Mouse (Mus musculus) spleen, postnatal 10 days (tissue): ENCODE results near the gene Adamtsl3.

Experiments
- DNase-seq, 2 experiments: peaks; one replicate each; pipeline ENCODE4 v3.0.0; 2021 to 2022; ENCODE audit warnings: low spot score in 2 of 2

The Adamtsl3 gene

GRCm38 (mm10) chr7:82422561-82422960 is 87.1 kb downstream of the Adamtsl3 start:
- no peak for DNase-seq

GRCm38 (mm10) chr7:82423602-82424001 is 88.1 kb downstream of the Adamtsl3 start:
- DNase-seq: no peak

DNA sequence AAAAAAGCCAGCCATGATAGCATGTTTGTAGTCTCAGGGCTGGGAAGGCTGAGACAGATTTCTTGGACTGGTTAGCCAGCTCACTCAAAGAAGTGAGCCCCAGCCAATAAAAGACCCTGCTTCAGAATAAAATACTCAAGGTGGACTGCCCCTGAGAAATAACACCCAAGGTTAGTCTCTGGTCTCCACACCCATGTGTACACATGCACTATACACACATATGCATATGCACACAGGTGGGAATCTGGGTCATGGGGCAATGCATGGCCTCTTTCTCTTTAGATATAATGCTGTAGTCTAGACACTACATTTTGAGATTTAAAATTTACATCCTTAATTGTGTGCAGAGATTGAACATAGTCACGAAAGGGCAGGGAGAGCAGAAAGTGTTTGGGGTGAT is 88.8 kb downstream of the Adamtsl3 start:
- no peak for DNase-seq

- no peak for DNase-seq
Measured at GRCm38 (mm10) chr7:82425374-82425773, 89.9 kb downstream of the Adamtsl3 start.

DNA sequence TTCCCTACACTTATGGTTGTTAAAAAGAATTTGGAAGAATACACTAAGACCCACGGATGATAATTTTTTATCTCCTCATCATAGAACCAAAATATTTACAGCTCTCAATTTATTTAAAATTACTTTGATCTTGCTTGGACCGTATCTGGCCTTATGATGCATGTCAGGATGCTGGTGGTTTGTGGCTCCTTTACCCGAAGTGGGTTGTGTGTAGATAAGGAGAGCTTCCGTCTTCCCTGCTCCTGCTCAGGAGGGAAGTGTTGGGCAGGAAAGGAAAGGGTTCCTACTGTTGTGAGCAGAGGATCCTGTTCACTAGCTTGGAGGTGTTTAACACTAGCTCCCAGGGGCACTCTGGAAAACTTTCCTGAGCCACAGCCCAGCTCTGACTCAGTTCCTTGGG is 94.0 kb downstream of the Adamtsl3 start:
- no peak for DNase-seq

- DNase-seq: no peak
Measured at GRCm38 (mm10) chr7:82431572-82431971, 96.1 kb downstream of the Adamtsl3 start.

DNA sequence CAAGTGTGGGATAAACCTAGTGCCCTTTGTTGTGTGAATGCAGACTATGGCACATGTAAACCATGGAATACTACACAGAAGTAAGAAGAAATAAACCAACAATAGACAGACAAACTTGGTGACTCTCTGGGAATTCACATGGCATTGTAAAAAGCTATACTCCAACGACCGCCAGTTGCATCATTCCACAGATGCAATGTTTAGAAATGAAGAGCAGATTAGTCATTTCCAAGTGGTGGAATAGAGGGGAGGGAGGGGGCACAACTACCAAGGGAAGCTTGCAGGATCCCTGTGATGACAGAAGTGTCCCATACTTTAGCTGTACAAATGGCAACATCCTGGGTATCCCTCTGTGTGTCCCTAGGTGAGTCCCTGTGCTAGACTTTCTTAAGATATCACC is 97.7 kb downstream of the Adamtsl3 start:
- DNase-seq: no peak

- no peak for DNase-seq
Measured at GRCm38 (mm10) chr7:82458376-82458775, 122.9 kb downstream of the Adamtsl3 start.

GRCm38 (mm10) chr7:82462921-82463523 is 127.5 kb downstream of the Adamtsl3 start:
- DNase-seq: no peak

- no peak for DNase-seq
Measured at GRCm38 (mm10) chr7:82464364-82464763, 128.9 kb downstream of the Adamtsl3 start.

DNA sequence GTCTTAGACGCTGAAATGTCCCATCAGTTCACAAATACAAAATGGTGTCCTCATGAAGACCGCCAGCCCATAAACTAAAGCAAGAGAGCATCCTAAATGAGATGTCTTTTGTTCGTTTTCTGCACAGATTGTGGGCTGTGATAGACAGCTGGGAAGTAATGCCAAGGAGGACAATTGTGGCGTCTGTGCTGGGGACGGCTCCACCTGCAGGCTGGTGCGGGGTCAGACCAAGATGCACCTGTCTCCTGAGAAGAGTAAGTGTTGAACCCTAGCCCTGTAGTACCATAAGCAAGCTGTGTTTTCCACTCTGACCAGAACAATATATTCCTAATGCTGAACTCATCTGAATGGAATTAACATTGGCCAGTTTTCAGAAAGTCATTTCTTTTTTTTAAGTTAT is 129.9 kb downstream of the Adamtsl3 start:
- DNase-seq: no peak

DNA sequence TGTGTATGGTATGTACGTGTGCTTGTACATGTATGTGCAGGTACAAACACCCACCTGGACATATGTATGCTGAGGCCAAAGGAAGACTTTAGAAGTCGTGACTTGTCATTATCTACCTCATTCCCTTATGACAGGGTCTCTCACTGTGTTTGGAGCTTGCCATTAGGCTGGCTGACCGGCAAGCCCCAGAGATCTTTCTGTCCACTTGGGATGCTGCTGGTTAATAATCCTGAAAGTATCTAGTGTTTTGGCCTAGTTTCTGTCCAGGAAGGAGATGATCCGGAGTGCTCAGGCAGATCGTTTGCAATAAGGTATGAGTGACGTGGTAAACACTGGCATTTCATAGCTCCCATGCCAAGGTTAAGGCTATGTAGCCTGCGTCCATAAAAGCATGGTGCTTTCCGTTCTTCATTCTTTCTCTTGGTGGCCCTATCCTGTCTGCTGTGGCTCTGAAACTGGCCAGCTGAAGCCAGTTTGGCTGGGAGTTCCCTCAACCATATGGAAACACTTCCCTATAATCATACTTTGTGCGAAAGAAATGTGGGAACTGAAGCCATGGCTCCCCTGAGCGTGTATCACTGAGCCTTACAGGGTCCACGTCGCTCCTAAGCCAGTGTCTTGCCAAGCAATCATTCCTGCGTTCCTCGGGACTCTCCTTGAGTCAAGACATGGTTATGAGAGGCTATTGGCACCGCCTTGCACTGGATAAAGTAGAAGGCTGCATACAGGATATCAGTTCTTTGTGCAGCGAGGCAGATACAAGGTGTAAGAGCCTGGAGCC is 141.1 kb downstream of the Adamtsl3 start:
- no peak for DNase-seq

- DNase-seq: no peak
Measured at GRCm38 (mm10) chr7:82478461-82478860, 143.0 kb downstream of the Adamtsl3 start.

DNA sequence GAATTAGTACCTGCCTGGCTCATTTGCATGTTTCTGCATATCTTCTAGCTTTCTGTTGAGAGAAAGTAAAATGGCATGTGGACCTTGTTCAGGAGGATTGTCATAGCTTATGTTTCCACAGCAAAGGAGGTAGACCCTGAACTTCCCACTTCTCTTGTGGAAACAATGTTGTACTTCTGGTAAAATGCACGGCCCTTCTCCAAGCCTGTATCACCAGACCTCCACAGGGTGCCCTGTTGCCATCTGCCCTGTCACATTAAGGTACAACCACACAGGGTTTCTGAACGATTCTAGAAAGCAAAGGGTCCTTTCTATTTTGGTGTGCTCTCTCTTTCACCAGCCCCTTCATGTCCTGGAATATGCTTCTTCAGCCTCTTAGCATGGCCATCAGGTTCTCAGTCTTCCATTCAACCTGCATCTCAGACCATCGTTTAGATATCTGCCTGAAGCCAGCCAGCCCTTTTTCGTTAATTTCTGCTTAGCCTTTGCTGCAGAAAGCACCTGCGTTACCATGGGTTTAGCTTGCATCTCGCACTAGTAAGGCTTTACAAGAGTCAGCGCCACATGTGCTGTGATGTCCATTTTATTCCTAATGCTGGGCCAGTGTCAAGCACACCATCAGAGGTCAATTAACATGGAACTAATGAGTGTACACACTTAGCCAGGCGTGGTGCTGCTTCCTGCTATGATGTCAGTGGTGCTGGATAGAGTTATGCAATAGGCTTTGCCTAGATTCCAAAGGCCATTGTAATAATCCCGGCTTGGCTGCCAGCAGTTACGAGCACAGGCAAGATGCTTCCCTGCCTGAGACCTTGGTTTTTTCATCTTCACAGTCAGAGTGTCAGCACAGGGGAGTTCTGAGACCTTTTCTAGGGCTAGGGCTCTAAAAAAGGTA is 143.6 kb downstream of the Adamtsl3 start:
- DNase-seq: no peak

DNA sequence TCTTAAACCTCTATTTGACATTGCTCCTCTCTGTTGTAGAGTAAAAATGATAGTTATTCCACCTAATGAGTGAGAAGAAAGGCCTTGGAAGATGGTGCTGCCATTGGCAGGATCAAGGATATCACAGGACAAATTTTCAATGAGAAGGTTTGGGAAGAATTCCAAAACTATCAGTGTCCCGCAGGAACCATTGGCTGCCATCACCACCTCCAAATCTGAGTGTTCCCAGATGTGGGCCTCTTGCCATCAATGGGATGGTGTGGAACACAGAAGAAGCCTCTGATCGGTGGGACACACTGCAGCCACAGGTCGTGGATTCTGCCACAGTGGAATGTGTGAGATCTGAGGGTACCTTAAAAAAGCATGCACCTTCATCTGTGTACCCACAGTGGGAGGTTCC is 147.9 kb downstream of the Adamtsl3 start:
- no peak for DNase-seq

DNA sequence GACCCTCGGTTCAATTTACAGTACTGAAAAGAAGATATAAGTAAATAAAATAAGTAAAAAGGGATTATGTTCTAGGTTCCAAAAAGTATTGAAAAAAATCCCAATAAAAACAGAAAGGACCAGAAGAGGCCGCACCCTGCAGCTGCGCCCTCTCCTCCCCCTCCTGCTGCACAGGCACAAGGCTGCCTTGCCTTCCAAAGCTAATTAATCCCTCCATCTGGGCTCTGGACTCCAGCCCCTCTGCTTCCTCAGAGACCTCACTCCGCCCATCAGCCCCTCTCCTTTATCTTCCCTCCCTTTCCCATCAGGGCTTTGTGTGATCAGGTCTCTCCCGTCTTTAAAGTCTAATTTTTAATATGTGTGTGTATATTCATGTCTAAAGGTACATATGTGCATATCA is 149.3 kb downstream of the Adamtsl3 start:
- DNase-seq: no peak

GRCm38 (mm10) chr7:82485344-82485954 is 150.0 kb downstream of the Adamtsl3 start:
- no peak for DNase-seq

DNA sequence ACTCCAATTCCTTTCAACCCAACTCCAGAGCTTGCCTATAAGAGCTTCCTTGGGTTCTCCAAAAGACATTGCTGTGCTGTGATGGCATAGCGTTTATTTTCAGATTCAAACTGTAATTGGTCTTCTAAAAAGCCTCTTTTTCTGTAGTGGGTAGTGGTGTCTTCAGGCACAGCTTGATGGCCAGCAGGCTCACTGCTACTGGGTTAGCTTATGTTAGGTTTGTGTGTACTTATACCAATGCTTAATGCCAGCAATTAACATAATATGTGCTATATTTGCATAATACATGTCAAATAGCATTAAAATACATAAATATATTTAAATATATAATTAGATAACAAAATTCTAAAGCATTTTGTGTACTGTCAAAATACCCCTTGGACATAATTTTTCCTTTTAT is 155.5 kb downstream of the Adamtsl3 start:
- DNase-seq: no peak

DNA sequence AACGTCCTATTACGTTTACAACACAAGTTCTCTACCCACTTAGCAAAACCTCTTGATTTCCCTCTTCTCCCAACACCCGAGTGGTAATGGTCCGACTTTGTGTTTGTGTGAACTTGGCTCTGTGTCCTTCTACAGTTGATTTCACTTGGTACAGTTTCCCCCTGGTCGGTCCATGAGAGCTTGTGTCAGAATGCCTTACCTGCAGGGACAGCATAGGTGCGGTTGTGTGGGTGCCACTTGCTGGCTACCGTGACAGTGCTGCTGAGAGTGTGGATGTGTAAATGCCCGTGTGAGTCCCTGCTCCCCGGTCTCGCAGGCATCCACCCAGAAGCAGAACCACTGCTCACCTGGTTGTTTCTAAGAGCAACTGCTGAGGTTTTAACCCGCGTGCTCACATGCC is 157.4 kb downstream of the Adamtsl3 start:
- DNase-seq: no peak

GRCm38 (mm10) chr7:82494220-82494619 is 158.7 kb downstream of the Adamtsl3 start:
- no peak for DNase-seq

DNA sequence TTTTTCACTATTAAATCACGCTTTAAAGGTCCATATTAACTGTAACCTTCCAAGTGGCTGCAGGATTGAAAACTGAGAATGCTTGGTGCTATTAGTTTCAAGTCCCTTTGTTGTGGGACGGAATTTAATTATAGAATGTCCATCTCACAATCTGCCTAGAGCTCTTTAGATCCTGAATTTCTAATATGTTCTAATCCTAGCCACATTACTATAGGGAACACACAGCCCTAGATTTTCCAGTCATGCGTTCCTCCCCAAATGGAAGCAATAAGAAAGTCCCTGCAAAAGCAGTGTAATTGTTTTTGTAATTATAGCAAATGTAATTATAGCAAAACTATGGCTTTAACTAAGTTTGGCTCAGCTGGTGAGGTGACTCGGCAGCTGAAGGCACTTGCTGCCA is 161.6 kb downstream of the Adamtsl3 start:
- DNase-seq: no peak

- DNase-seq: no peak
Measured at GRCm38 (mm10) chr7:82501306-82501705, 165.8 kb downstream of the Adamtsl3 start.
